Comparison of ENCODE assay signal across 12 mouse cellular contexts in the genomic region with DNA sequence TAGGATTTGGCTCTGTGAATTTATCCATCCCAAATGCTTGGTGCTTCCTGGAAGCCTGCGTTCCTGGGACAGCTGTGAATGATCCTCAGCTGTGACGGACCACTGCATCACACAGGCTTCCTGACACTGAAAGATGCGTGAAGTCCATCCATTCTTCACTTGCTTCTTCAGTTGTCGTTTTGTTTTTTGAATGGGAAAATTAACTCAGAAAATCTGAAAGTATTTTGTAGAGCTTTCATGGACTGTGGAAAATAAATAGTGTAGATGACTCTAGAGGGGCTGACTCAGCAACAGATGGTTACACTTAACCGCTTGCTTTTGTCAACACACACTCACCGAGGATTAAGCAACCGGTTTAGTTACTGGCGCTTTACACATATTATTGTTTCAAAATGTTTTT.
DNase-seq lines count a peak whose midpoint lies in the region; ATAC-seq and TF ChIP-seq lines count a peak whose summit lies in the region.
"Had no signal": no experiment of that assay in that cellular context is flagged by ENCODE, and none has a peak within 500 bp of the region (broad histone marks: within the 10 kb centered on the region; RNA-seq: fewer than 3 reads in every experiment).

No protein-coding gene starts in this region.

- no peaks in the 10 kb centered on the region for H3K36me3 ChIP-seq in lung, postnatal 0 days (ENCODE audit: insufficient read depth, low read length)
- no peaks in the 10 kb centered on the region for H3K36me3 ChIP-seq in hindbrain, postnatal 0 days (ENCODE audit: insufficient read depth, low read length)
- no peaks in the 10 kb centered on the region for H3K36me3 ChIP-seq in hindbrain, embryonic 10.5 days
- H3K36me3 ChIP-seq: hindbrain, embryonic 15.5 days had no signal

- H3K4me3 ChIP-seq in lung, postnatal 0 days (ENCODE audit: low read depth, low read length) = no peak overlapping the region
- H3K4me3 ChIP-seq in hindbrain, postnatal 0 days (ENCODE audit: low read length) = no peak overlapping the region
- no peak overlapping the region for H3K4me3 ChIP-seq in hindbrain, embryonic 10.5 days
- H3K4me3 ChIP-seq: hindbrain, embryonic 15.5 days had no signal

- H3K9me3 ChIP-seq in lung, postnatal 0 days (ENCODE audit: low read length) = no peaks in the 10 kb centered on the region
- no peaks in the 10 kb centered on the region for H3K9me3 ChIP-seq in hindbrain, postnatal 0 days (ENCODE audit: low read length)
- H3K9me3 ChIP-seq in hindbrain, embryonic 10.5 days = no peaks in the 10 kb centered on the region
- H3K9me3 ChIP-seq: hindbrain, embryonic 15.5 days had no signal

- H3K9ac ChIP-seq in lung, postnatal 0 days (replicated peaks; ENCODE audit: low read depth) = no peak overlapping the region
- no peak overlapping the region for H3K9ac ChIP-seq in hindbrain, postnatal 0 days (replicated peaks; ENCODE audit: low read length)
- H3K9ac ChIP-seq: hindbrain, embryonic 15.5 days had no signal

- WGBS in lung, postnatal 0 days = 46% methylated on average over 8 of the region's 8 CpGs
- WGBS in hindbrain, postnatal 0 days = 82% methylated on average over 8 of the region's 8 CpGs
- WGBS in hindbrain, embryonic 10.5 days = 74% methylated on average over 8 of the region's 8 CpGs

- peak; percentile 86 for ATAC-seq in lung, postnatal 0 days
- ATAC-seq in hindbrain, postnatal 0 days = no peak
- ATAC-seq: forebrain, embryonic 16.5 days had no signal

- H3K27ac ChIP-seq in lung, postnatal 0 days (ENCODE audit: low read length) = no peak overlapping the region
- no peak overlapping the region for H3K27ac ChIP-seq in hindbrain, postnatal 0 days
- no peak overlapping the region for H3K27ac ChIP-seq in hindbrain, embryonic 10.5 days
- H3K27ac ChIP-seq: hindbrain, embryonic 15.5 days; macrophage had no signal

- H3K4me1 ChIP-seq in lung, postnatal 0 days (ENCODE audit: insufficient read depth, low read depth, low read length) = no peaks in the 10 kb centered on the region
- H3K4me1 ChIP-seq in hindbrain, postnatal 0 days (ENCODE audit: insufficient read depth, low read length) = no peaks in the 10 kb centered on the region
- no peaks in the 10 kb centered on the region for H3K4me1 ChIP-seq in hindbrain, embryonic 10.5 days (replicated peaks)
- H3K4me1 ChIP-seq: hindbrain, embryonic 15.5 days had no signal

- H3K27me3 ChIP-seq in lung, postnatal 0 days (replicated peaks; ENCODE audit: insufficient read depth, low read length) = no peaks in the 10 kb centered on the region
- H3K27me3 ChIP-seq in hindbrain, postnatal 0 days (ENCODE audit: insufficient read depth, low read length) = no peaks in the 10 kb centered on the region
- no peaks in the 10 kb centered on the region for H3K27me3 ChIP-seq in hindbrain, embryonic 10.5 days (ENCODE audit: insufficient read depth, poor library complexity, severe bottlenecking)
- H3K27me3 ChIP-seq: hindbrain, embryonic 15.5 days had no signal

- peak; percentile 73 for TF ChIP-seq EP300 in lung, postnatal 0 days (IDR thresholded peaks at IDR 0.05)

- no peak overlapping the region for H3K4me2 ChIP-seq in lung, postnatal 0 days (replicated peaks; ENCODE audit: low read depth, low read length)
- H3K4me2 ChIP-seq in hindbrain, postnatal 0 days (ENCODE audit: low read depth, low read length) = no peak overlapping the region
- H3K4me2 ChIP-seq: hindbrain, embryonic 15.5 days had no signal

- peak; percentile 1 to 3 for DNase-seq in kidney, postnatal 4 days
- DNase-seq in kidney, adult 18-20 months = no peak
- DNase-seq in embryo, embryonic 11 days = peak; percentile 39
- peak; percentile 8 for DNase-seq in gastrocnemius, postnatal 25 days
- DNase-seq in lung, postnatal 0 days (ENCODE audit: low spot score) = peak; percentile 75
- DNase-seq in hindbrain, postnatal 0 days (ENCODE audit: low spot score) = no peak
- DNase-seq in left cerebral cortex, adult 11 months (ENCODE audit: low spot score) = no peak
- no peak for DNase-seq in hindbrain, embryonic 10.5 days (ENCODE audit: low spot score)
- DNase-seq: cerebellum, postnatal 36 days had no signal

- no peak for TF ChIP-seq CTCF in lung, postnatal 0 days (IDR thresholded peaks at IDR 0.05)
- no peak for TF ChIP-seq CTCF in hindbrain, postnatal 0 days (IDR thresholded peaks at IDR 0.05; ENCODE audit: low read depth)

Comparison
In these comparisons a context has a peak if more than half of its experiments do, and no peak if none do; other contexts are left out.
1. DNase-seq: peak in kidney, postnatal 4 days (2 of 2), embryo, embryonic 11 days (single experiment), gastrocnemius, postnatal 25 days (single experiment) and lung, postnatal 0 days (single experiment); none in kidney, adult 18-20 months (single experiment), hindbrain, postnatal 0 days (single experiment), left cerebral cortex, adult 11 months (single experiment) and hindbrain, embryonic 10.5 days (single experiment).